Mouse (Mus musculus) midbrain, embryonic 10.5 days (tissue): ENCODE measurements around the gene Susd3. TPM values are rescaled to one million over a fixed set of nuclear protein-coding genes. Genes with fewer than 3 reads are reported as not detected.

ENCODE experiments used
- DNase-seq: peaks from one replicate; pipeline ENCODE4 v3.0.0-alpha.2; 2017; ENCODE audit warnings: low spot score
- H3K27ac ChIP-seq: fragments of 300-500 bp; sonication (generic); replicated peaks from 2 replicates; pipeline ENCODE4 v1.5.1; 2016; ENCODE audit warnings: mild to moderate bottlenecking
- H3K27me3 ChIP-seq: fragments of 300-500 bp; sonication (generic); 2 replicates; pipeline ENCODE4 v1.6.1; 2016; ENCODE audit warnings: low read depth, mild to moderate bottlenecking; ENCODE audit not compliant: poor library complexity, severe bottlenecking
- H3K36me3 ChIP-seq: fragments of 300-500 bp; sonication (generic); 2 replicates; pipeline ENCODE4 v1.6.1; 2016; ENCODE audit warnings: mild to moderate bottlenecking, moderate library complexity
- H3K4me1 ChIP-seq: fragments of 300-500 bp; sonication (generic); 2 replicates; pipeline ENCODE4 v1.6.1; 2016
- H3K4me3 ChIP-seq: fragments of 300-500 bp; sonication (generic); 2 replicates; pipeline ENCODE4 v1.5.1; 2016; ENCODE audit warnings: mild to moderate bottlenecking, moderate library complexity
- H3K9me3 ChIP-seq: fragments of 300-500 bp; sonication (generic); replicated peaks from 2 replicates; pipeline ENCODE4 v1.6.1; 2016; ENCODE audit warnings: mild to moderate bottlenecking
- WGBS: fragments of 180-500 bp; shearing (Covaris S2); methylation state at CpG from one replicate; pipeline ENCODE4 v1.1.7; 2016; 5-methylcytosine and 5-hydroxymethylcytosine counted together
- polyA plus RNA-seq: library from polyadenylated mRNA; unstranded; fragments of >200 nt; fragmentation: Nextera tagmentation; extraction: Ambion mirVana; gene quantifications from 2 replicates; pipeline ENCODE4 v1.2.1, GENCODE M21; 2016

The Susd3 gene
- polyA plus RNA-seq, 1 experiment from 2014 or later = 1.0 TPM

DNA sequence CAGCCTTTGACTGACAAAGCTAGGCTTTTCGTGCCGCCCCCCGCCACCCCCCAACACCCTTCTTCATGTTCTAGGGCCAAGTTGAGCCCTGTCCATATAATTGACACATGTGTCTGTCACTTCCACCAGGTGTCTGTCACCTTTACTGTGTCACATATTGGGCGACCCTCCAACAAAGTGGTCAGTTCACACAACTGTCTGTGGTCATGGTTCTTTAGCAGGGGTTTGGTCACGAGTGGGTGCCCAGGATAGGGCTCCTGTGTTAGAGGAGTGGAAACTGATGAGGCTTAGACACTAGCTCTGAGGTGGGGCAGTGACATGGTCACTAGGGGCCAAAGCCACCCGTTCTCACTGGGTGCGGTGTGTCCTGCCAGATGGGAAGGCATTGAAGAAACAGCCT, 48.6 kb downstream of the Susd3 start:
- Histone ChIP-seq H3K27me3 (no peaks in the 10 kb centered on the region), H3K4me3 (no peak overlapping the region), H3K9me3 (no peaks in the 10 kb centered on the region), H3K36me3 (0 out of 2 replicates have a peak, but pooled peaks cover 4% of the 10 kb centered on the region), H3K27ac (no peak overlapping the region), H3K4me1 (peaks cover 6% of the 10 kb centered on the region; the same call in 1 of the 2 replicates)
- 94% methylated on average over 7 of the region's 7 CpGs for WGBS
- no peak for DNase-seq

DNA sequence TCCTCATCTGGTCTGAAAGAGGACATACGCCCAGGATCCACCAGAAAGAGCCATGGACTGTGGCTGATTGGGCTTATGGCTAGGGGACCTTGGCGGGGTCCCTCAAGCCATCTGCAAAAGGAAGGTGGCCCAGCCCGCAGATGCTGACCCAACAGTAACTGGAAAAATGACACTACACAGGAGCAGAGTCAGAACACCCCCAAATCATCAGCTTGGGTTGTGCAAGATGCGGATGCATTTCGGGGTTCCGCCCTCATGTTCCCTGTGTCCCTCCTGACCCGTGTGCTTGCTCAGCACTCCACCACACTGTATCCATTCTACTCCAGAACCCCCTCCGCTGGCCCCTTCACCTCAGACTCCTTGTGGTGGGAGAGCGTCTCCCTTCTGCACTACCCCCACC, 49.8 kb downstream of the Susd3 start:
- H3K9me3 ChIP-seq = no peaks in the 10 kb centered on the region
- H3K27ac ChIP-seq = no peak overlapping the region
- WGBS = 91% methylated on average over 9 of the region's 9 CpGs
- H3K36me3 ChIP-seq = 0 out of 2 replicates have a peak, but pooled peaks cover 4% of the 10 kb centered on the region
- no peaks in the 10 kb centered on the region for H3K27me3 ChIP-seq
- no peak overlapping the region for H3K4me3 ChIP-seq
- no peak for DNase-seq
- H3K4me1 ChIP-seq = peaks cover 6% of the 10 kb centered on the region; the same call in 1 of the 2 replicates

- Histone ChIP-seq H3K9me3 (no peaks in the 10 kb centered on the region), H3K4me3 (no peak overlapping the region), H3K27ac (no peak overlapping the region), H3K27me3 (no peaks in the 10 kb centered on the region), H3K36me3 (0 out of 2 replicates have a peak, but pooled peaks cover 4% of the 10 kb centered on the region), H3K4me1 (peaks cover 13% of the 10 kb centered on the region)
- WGBS = 86% methylated on average over 6 of the region's 6 CpGs
- DNase-seq = peak; percentile 10
Observed at GRCm38 (mm10) chr13:49196766-49197165, 51.7 kb downstream of the Susd3 start.

DNA sequence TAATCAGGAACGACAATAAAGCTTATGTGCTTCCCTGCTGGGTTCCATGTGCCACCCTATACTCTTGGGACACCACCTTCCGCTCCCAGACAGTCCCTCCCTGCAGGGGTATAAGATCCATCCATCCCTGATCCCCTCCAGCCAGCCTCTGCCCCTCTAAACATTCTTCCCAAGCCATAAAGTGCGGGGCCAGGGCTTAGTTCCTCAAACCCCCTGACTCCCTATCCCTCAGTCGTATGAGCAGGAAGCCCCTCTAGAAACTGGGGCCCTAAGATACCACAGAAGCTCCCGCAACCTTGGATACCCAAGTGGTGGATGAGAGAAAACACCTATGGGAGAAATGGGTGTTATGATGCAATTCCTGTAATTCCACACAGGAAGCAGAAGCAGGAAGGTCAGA, 52.3 kb downstream of the Susd3 start:
- H3K4me3 ChIP-seq = no peak overlapping the region
- H3K27me3 ChIP-seq = no peaks in the 10 kb centered on the region
- 0 out of 2 replicates have a peak, but pooled peaks cover 4% of the 10 kb centered on the region for H3K36me3 ChIP-seq
- WGBS = 83% methylated on average over 5 of the region's 5 CpGs
- no peak overlapping the region for H3K27ac ChIP-seq
- no peak for DNase-seq
- H3K9me3 ChIP-seq = no peaks in the 10 kb centered on the region
- H3K4me1 ChIP-seq = peaks cover 16% of the 10 kb centered on the region

DNA sequence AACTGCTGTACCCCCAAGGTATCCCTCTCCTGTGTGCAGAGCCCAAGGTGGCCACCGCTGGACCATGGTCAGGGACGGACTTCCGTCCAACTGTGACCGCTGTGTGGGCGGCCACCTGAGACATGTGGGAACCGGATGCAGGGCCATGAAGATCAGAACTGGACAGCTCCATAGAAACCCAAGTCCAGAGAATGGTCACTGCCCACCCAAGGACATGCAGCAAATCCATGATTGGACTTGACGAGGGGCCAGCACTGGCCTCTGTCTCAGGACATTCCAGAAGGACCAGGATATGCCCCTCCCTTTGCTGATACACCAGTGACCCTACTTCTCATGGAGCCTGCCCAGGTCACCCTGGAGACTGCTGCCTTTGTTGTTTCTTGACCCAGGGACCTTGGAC, 52.9 kb downstream of the Susd3 start:
- DNase-seq = no peak
- 92% methylated on average over 7 of the region's 7 CpGs for WGBS
- H3K36me3 ChIP-seq = 0 out of 2 replicates have a peak, but pooled peaks cover 4% of the 10 kb centered on the region

GRCm38 (mm10) chr13:49194811-49195210, 53.7 kb downstream of the Susd3 start:
- Histone ChIP-seq H3K36me3 (0 out of 2 replicates have a peak, but pooled peaks cover 4% of the 10 kb centered on the region), H3K27me3 (peaks cover 7% of the 10 kb centered on the region; the same call in 1 of the 2 replicates), H3K4me1 (peaks cover 17% of the 10 kb centered on the region), H3K9me3 (no peaks in the 10 kb centered on the region), H3K4me3 (no peak overlapping the region), H3K27ac (no peak overlapping the region)
- no peak for DNase-seq
- 94% methylated on average over 13 of the region's 13 CpGs for WGBS

More for the DNA sequence above, 52.9 kb downstream of the Susd3 start:
- Histone ChIP-seq H3K4me1 (peaks cover 17% of the 10 kb centered on the region), H3K4me3 (no peak overlapping the region), H3K27ac (no peak overlapping the region), H3K27me3 (no peaks in the 10 kb centered on the region), H3K9me3 (no peaks in the 10 kb centered on the region)

GRCm38 (mm10) chr13:49193650-49194049, 54.9 kb downstream of the Susd3 start:
- 94% methylated on average over 17 of the region's 17 CpGs for WGBS
- no peak overlapping the region for H3K4me3 ChIP-seq
- H3K27me3 ChIP-seq = peaks cover 19% of the 10 kb centered on the region
- H3K4me1 ChIP-seq = peaks cover 22% of the 10 kb centered on the region
- no peak for DNase-seq
- no peak overlapping the region for H3K27ac ChIP-seq
- H3K9me3 ChIP-seq = no peaks in the 10 kb centered on the region
- 0 out of 2 replicates have a peak, but pooled peaks cover 4% of the 10 kb centered on the region for H3K36me3 ChIP-seq

- Histone ChIP-seq H3K27me3 (peaks cover 26% of the 10 kb centered on the region), H3K27ac (no peak overlapping the region), H3K4me1 (peaks cover 35% of the 10 kb centered on the region), H3K36me3 (0 out of 2 replicates have a peak, but pooled peaks cover 4% of the 10 kb centered on the region), H3K4me3 (no peak overlapping the region), H3K9me3 (no peaks in the 10 kb centered on the region)
- WGBS = 86% methylated on average over 16 of the region's 16 CpGs
- no peak for DNase-seq
Observed at GRCm38 (mm10) chr13:49192156-49192855, 56.2 kb downstream of the Susd3 start.

- Histone ChIP-seq H3K4me3 (no peak overlapping the region), H3K27me3 (peaks cover 29% of the 10 kb centered on the region), H3K27ac (0 out of 2 replicates have a peak overlapping the region, but pooled peaks have one; percentile 10), H3K36me3 (0 out of 2 replicates have a peak, but pooled peaks cover 4% of the 10 kb centered on the region), H3K4me1 (peaks cover 41% of the 10 kb centered on the region), H3K9me3 (no peaks in the 10 kb centered on the region)
- WGBS = 67% methylated on average over 5 of the region's 5 CpGs
- DNase-seq = no peak
Observed at GRCm38 (mm10) chr13:49191673-49192035, 56.9 kb downstream of the Susd3 start.

- WGBS = 87% methylated on average over 7 of the region's 7 CpGs
- Histone ChIP-seq H3K4me3 (no peak overlapping the region), H3K27ac (peak overlapping the region; percentile 10), H3K27me3 (peaks cover 34% of the 10 kb centered on the region), H3K36me3 (0 out of 2 replicates have a peak, but pooled peaks cover 4% of the 10 kb centered on the region), H3K9me3 (no peaks in the 10 kb centered on the region), H3K4me1 (peaks cover 44% of the 10 kb centered on the region)
- no peak for DNase-seq
Observed at GRCm38 (mm10) chr13:49190876-49191672, 57.4 kb downstream of the Susd3 start.

GRCm38 (mm10) chr13:49189970-49190870, 58.3 kb downstream of the Susd3 start:
- Histone ChIP-seq H3K4me3 (no peak overlapping the region), H3K36me3 (no peaks in the 10 kb centered on the region), H3K4me1 (peaks cover 44% of the 10 kb centered on the region), H3K9me3 (no peaks in the 10 kb centered on the region), H3K27me3 (peaks cover 40% of the 10 kb centered on the region), H3K27ac (peak overlapping the region; percentile 30; the same call in 1 of the 2 replicates)
- no peak for DNase-seq
- WGBS = 83% methylated on average over 12 of the region's 12 CpGs

- H3K27me3 ChIP-seq = peaks cover 49% of the 10 kb centered on the region
- H3K9me3 ChIP-seq = no peaks in the 10 kb centered on the region
- WGBS = 60% methylated on average over 2 of the region's 2 CpGs
- peaks cover 44% of the 10 kb centered on the region for H3K4me1 ChIP-seq
- no peaks in the 10 kb centered on the region for H3K36me3 ChIP-seq
- DNase-seq = no peak
- no peak overlapping the region for H3K27ac ChIP-seq
- H3K4me3 ChIP-seq = no peak overlapping the region
Observed at GRCm38 (mm10) chr13:49188966-49189360, 59.5 kb downstream of the Susd3 start.
